Mouse (Mus musculus): ENCODE results near the gene Rrnad1. TPM values are rescaled to one million over a fixed set of nuclear protein-coding genes. Genes with fewer than 3 reads are reported as not detected.
"Not testable (repeated sequence)": the region's sequence is repeated elsewhere in the genome, so short reads cannot be mapped to it uniquely, and the experiment has no call there.

Gene Rrnad1
- polyA plus RNA-seq, 1 experiment, result 7.1 TPM

DNA sequence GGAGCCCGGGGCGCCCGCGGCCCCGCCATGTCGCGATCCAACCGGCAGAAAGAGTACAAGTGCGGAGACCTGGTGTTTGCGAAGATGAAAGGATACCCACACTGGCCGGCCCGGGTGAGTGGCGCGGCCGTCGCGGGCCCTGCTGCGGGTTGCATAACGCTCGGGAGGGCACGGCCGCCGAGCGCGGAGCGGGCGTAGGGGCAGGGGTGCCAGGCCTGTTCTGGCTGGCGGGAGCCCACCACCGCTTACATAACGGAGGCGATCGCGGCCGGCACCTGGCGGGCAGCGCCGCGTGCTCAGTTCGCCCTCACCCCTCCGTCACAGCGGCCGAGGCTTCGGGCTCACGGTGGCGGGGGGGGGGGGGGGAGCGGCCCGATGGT, 23.9 kb downstream of the Rrnad1 start:
- TF ChIP-seq MYOG (IDR thresholded peaks at IDR 0.05; ENCODE audit: control insufficient read depth, extremely low read depth, insufficient read length) (no peak), CEBPB (IDR thresholded peaks at IDR 0.05; ENCODE audit: low read depth) (peak; percentile 1), MAX (IDR thresholded peaks at IDR 0.05) (no peak), FOSL1 (IDR thresholded peaks at IDR 0.05; ENCODE audit: insufficient read depth, low read length, poor library complexity, severe bottlenecking) (no peak), CTCF (IDR thresholded peaks at IDR 0.05; ENCODE audit: control insufficient read depth, insufficient read depth, insufficient read length) (no peak), USF1 (IDR thresholded peaks at IDR 0.05; ENCODE audit: low read depth) (no peak), MYOD1 (IDR thresholded peaks at IDR 0.05; ENCODE audit: control insufficient read depth, insufficient read length, low read depth) (no peak)
- peaks cover 11% of the 10 kb centered on the region for H3K36me3 ChIP-seq (ENCODE audit: control insufficient read depth, insufficient read depth)
- peaks cover 50% of the 10 kb centered on the region for H3K79me3 ChIP-seq (ENCODE audit: low read depth)
- H3K4me3 ChIP-seq (ENCODE audit: insufficient read depth, poor library complexity, severe bottlenecking), result peak overlapping the region; percentile 80
- H3K27me3 ChIP-seq (ENCODE audit: control insufficient read depth, insufficient read depth, insufficient read length), result no peaks in the 10 kb centered on the region
- peak overlapping the region; percentile 100 for H3ac ChIP-seq (ENCODE audit: control insufficient read depth, insufficient read length, low read depth)
- H3K79me2 ChIP-seq (ENCODE audit: control insufficient read depth, insufficient read depth), result peaks cover 55% of the 10 kb centered on the region

GRCm38 (mm10) chr3:87905880-87906485, 24.5 kb downstream of the Rrnad1 start, which contains the start of gene Hdgf:
Hdgf (plus strand) TSS chr3:87906321.
- Histone ChIP-seq H3K27me3 (ENCODE audit: control insufficient read depth, insufficient read depth, insufficient read length) (no peaks in the 10 kb centered on the region), H3ac (ENCODE audit: control insufficient read depth, insufficient read length, low read depth) (peak within 1 kb of the TSS; percentile 100), H3K79me3 (ENCODE audit: low read depth) (peaks cover 44% of the 10 kb centered on the region), H3K79me2 (ENCODE audit: control insufficient read depth, insufficient read depth) (peaks cover 49% of the 10 kb centered on the region), H3K4me3 (ENCODE audit: insufficient read depth, poor library complexity, severe bottlenecking) (peak within 1 kb of the TSS; percentile 80), H3K36me3 (ENCODE audit: control insufficient read depth, insufficient read depth) (peaks cover 5% of the 10 kb centered on the region)
- TF ChIP-seq CTCF (IDR thresholded peaks at IDR 0.05; ENCODE audit: control insufficient read depth, insufficient read depth, insufficient read length) (no peak), MAX (IDR thresholded peaks at IDR 0.05) (peak; percentile 98), USF1 (IDR thresholded peaks at IDR 0.05; ENCODE audit: low read depth) (peak; percentile 87)

DNA sequence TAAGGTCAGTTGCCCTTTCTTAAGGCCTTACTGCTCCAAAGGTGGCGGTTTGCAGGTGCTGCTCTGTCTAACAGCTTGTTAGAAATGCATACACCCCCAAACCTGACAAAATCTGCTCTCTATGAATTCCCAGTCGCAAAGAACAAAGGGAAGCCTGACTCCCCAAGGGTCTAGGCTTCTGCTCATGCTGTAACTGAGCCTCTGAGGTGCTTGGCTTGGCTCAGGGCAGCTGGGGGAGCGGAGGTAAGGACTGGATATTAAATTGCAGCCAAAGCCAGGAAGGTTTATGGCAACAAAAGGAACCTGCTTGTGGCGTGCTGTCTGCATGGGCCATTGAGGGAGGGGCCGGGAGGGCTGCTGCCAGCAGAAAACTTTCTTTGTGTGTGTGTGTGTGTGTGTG, 26.7 kb downstream of the Rrnad1 start:
- Histone ChIP-seq H3K4me3 (ENCODE audit: insufficient read depth, poor library complexity, severe bottlenecking) (no peak overlapping the region), H3K79me3 (ENCODE audit: low read depth) (peaks cover 23% of the 10 kb centered on the region), H3ac (ENCODE audit: control insufficient read depth, insufficient read length, low read depth) (no peak overlapping the region), H3K27me3 (ENCODE audit: control insufficient read depth, insufficient read depth, insufficient read length) (no peaks in the 10 kb centered on the region), H3K36me3 (ENCODE audit: control insufficient read depth, insufficient read depth) (peaks cover 3% of the 10 kb centered on the region), H3K79me2 (ENCODE audit: control insufficient read depth, insufficient read depth) (peaks cover 27% of the 10 kb centered on the region)
- TF ChIP-seq MAX (IDR thresholded peaks at IDR 0.05), result no peak
- TF ChIP-seq MYOG (IDR thresholded peaks at IDR 0.05; ENCODE audit: control insufficient read depth, extremely low read depth, insufficient read length), result no peak

- not testable (repeated sequence) for H3K79me2 ChIP-seq (ENCODE audit: control insufficient read depth, insufficient read depth); H3K36me3 ChIP-seq (ENCODE audit: control insufficient read depth, insufficient read depth); H3K79me3 ChIP-seq (ENCODE audit: low read depth)
Observed at GRCm38 (mm10) chr3:87901959-87902358, 28.6 kb downstream of the Rrnad1 start.

GRCm38 (mm10) chr3:87901036-87901624, 29.4 kb downstream of the Rrnad1 start:
- H3K79me3 ChIP-seq (ENCODE audit: low read depth), result no peaks in the 10 kb centered on the region
- H3K27me3 ChIP-seq (ENCODE audit: control insufficient read depth, insufficient read depth, insufficient read length), result no peaks in the 10 kb centered on the region
- H3K79me2 ChIP-seq (ENCODE audit: control insufficient read depth, insufficient read depth), result peaks cover under 1% of the 10 kb centered on the region

More at GRCm38 (mm10) chr3:87901959-87902358, 28.6 kb downstream of the Rrnad1 start:
- not testable (repeated sequence) for H3K4me3 ChIP-seq (ENCODE audit: insufficient read depth, poor library complexity, severe bottlenecking); H3ac ChIP-seq (ENCODE audit: control insufficient read depth, insufficient read length, low read depth); H3K27me3 ChIP-seq (ENCODE audit: control insufficient read depth, insufficient read depth, insufficient read length)

DNA sequence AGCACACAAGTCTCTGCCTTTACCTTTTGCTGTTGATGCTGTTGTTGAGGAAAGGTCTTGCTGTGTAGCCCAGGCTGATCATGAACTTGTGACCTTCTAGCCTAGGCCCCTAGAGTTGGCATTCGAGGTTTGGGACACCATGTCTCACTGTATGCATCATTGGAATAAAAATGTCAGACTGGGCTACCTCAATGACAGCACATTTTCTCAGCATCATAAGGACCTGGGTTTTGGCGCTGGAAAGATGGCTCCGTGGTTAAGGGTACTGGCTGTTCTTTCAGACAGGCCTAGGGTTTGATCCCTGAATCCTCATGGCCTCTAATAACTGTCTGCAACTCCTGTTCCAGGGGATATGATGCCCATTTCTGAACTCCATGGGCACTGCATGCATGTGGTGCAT, 30.7 kb downstream of the Rrnad1 start:
- no peaks in the 10 kb centered on the region for H3K79me2 ChIP-seq (ENCODE audit: control insufficient read depth, insufficient read depth)
- H3K27me3 ChIP-seq (ENCODE audit: control insufficient read depth, insufficient read depth, insufficient read length), result no peaks in the 10 kb centered on the region
- H3ac ChIP-seq (ENCODE audit: control insufficient read depth, insufficient read length, low read depth), result no peak overlapping the region
- H3K79me3 ChIP-seq (ENCODE audit: low read depth), result no peaks in the 10 kb centered on the region
- H3K36me3 ChIP-seq (ENCODE audit: control insufficient read depth, insufficient read depth), result no peaks in the 10 kb centered on the region
- H3K4me3 ChIP-seq (ENCODE audit: insufficient read depth, poor library complexity, severe bottlenecking), result no peak overlapping the region
- TF ChIP-seq FOSL1 (IDR thresholded peaks at IDR 0.05; ENCODE audit: insufficient read depth, low read length, poor library complexity, severe bottlenecking) (no peak), USF1 (IDR thresholded peaks at IDR 0.05; ENCODE audit: low read depth) (no peak), CTCF (IDR thresholded peaks at IDR 0.05; ENCODE audit: control insufficient read depth, insufficient read depth, insufficient read length) (no peak), MYOG (IDR thresholded peaks at IDR 0.05; ENCODE audit: control insufficient read depth, extremely low read depth, insufficient read length) (no peak), MYOD1 (IDR thresholded peaks at IDR 0.05; ENCODE audit: control insufficient read depth, insufficient read length, low read depth) (no peak), CEBPB (IDR thresholded peaks at IDR 0.05; ENCODE audit: low read depth) (no peak), MAX (IDR thresholded peaks at IDR 0.05) (no peak)

More at GRCm38 (mm10) chr3:87901036-87901624, 29.4 kb downstream of the Rrnad1 start:
- Histone ChIP-seq H3K36me3 (ENCODE audit: control insufficient read depth, insufficient read depth) (no peaks in the 10 kb centered on the region), H3ac (ENCODE audit: control insufficient read depth, insufficient read length, low read depth) (no peak overlapping the region), H3K4me3 (ENCODE audit: insufficient read depth, poor library complexity, severe bottlenecking) (no peak overlapping the region)
- no peak for TF ChIP-seq MYOG (IDR thresholded peaks at IDR 0.05; ENCODE audit: control insufficient read depth, extremely low read depth, insufficient read length)
- no peak for TF ChIP-seq CEBPB (IDR thresholded peaks at IDR 0.05; ENCODE audit: low read depth)
- TF ChIP-seq FOSL1 (IDR thresholded peaks at IDR 0.05; ENCODE audit: insufficient read depth, low read length, poor library complexity, severe bottlenecking), result no peak
- no peak for TF ChIP-seq USF1 (IDR thresholded peaks at IDR 0.05; ENCODE audit: low read depth)
